Mouse (Mus musculus) ES-Bruce4 (cell line): ENCODE measurements around the gene Nr2f6.

ENCODE experiments used
- CTCF ChIP-seq: IDR thresholded peaks from one replicate; pipeline ENCODE4 v1.8.1; 2011; ENCODE audit warnings: low read depth, low read length
- EP300 ChIP-seq: IDR thresholded peaks from 2 replicates; pipeline ENCODE4 v1.6.1; 2011; ENCODE audit warnings: low read depth, low read length; ENCODE audit not compliant: insufficient read depth
- POLR2A ChIP-seq: IDR thresholded peaks from one replicate; pipeline ENCODE4 v1.8.1; 2011; ENCODE audit warnings: low read length; ENCODE audit not compliant: insufficient read depth

GRCm38 (mm10) chr8:71379512-71380075, 2.2 kb downstream of the Nr2f6 start:
- TF ChIP-seq CTCF (no peak), EP300 (no peak), POLR2A (no peak)
